Mouse (Mus musculus) cerebellum, adult 2 months (tissue): ENCODE measurements around the gene Map2.

ENCODE experiments used
- CTCF ChIP-seq: fragments of 200-500 bp; IDR thresholded peaks from 2 replicates; pipeline ENCODE4 v1.5.1; 2011; ENCODE audit warnings: low read depth, mild to moderate bottlenecking, control low read depth, low read length, moderate library complexity, borderline replicate concordance; ENCODE audit not compliant: insufficient read depth
- POLR2A ChIP-seq: fragments of 200-500 bp; IDR thresholded peaks from 2 replicates; pipeline ENCODE4 v1.6.1; 2011; ENCODE audit warnings: low read length, control low read depth, borderline replicate concordance; ENCODE audit not compliant: insufficient read depth

- no peak for TF ChIP-seq POLR2A
- no peak for TF ChIP-seq CTCF
Observed at GRCm38 (mm10) chr1:66266231-66266924, 91.3 kb downstream of the Map2 start.
